Mouse (Mus musculus) T-helper 1 cell (primary cell): ENCODE measurements at regions not wholly inside any gene's neighbourhood (a gene's known extent, or its start where the extent isn't known, plus 50 kb on each side); places are given as distances from the start of the nearest gene placed in this dataset.
"Not testable (repeated sequence)": the region's sequence is repeated elsewhere in the genome, so short reads cannot be mapped to it uniquely, and the experiment has no call there.

Experiments used
- in situ Hi-C: fragments of 300-600 bp; cut with MboI, MseI; formaldehyde crosslinking; loops from one replicate; pipeline ENCODE4 v1.15.1; 2025; ENCODE audit warnings: high pct_unique_total_duplicates

DNA sequence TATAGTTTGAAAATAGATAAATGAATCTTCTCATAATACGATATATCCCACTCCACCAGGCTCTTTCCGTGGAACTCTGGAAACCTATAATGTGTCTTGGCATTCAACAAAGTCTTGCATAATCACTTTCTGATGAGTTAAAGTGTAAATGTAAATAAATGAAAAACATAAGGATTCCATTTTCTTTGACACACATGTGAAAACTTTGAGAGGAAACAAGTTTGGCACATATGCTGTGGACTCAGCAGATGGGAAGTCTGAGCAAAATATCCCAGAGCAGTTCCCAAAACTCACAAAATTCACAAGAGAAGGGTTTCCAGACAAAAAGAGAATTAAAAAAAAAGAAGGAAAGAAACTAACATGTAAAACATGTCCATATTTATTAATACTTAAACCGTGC, 645.3 kb upstream of the Adamts5 start:
- in situ Hi-C loops: no loop called here

DNA sequence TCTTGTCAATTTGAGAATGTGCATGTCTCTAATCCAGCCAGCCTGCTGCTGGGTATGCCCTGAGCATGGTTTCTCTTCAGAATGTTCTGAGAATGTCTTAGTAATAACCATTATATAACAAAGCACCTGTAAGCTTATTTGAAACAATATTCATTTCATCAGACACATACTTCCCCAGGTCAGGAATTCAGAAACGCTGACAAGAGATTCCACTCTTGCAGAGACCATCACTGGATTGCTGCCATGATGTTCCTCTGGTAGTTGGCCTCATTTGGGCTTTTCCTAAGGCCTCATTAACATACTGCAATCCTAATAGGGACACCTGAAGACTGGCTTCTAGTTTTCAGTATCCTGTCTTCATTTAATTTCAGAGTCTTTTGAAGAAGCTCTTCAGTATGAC, 642.5 kb upstream of the Adamts5 start:
- in situ Hi-C loops: no loop called here

DNA sequence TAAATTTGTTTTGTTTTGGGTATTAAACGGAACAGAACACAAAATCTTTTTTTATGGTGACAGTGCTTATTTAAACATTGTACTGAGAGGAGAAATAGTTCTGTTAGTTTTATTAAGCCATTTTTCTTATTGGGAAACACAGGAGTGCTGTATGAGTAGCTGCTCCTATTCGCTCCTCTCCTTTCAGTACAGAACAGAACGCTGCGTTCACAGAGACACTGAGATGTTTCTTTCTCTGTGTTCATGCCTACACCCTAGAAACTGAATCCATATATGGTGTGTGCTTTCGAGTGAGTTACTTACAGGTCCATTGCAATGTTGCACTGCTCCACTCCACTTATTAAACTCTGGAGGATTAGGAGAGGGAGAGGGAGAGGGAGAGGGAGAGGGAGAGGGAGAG, 634.9 kb upstream of the Adamts5 start:
- in situ Hi-C loops: no loop called here

DNA sequence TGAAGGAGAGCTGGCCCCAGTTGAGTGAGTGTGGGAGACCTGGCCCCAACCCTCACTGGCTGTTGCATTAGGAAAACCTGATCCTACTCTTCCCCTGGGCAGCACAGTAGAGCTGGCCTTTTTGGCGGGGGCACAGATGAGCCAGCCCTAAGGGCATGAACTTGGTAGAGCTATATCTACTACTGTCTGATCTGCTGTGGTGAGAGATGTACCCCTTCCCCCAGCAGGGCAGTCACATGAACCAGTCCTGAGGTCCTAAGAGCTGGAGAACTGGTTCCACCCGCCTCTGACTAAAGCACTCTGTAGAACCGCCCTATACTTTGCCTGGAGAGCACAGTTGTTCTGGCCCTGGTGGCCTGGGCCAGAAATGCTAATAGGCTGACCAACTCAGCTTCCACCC, 622.5 kb upstream of the Adamts5 start:
- in situ Hi-C loops: no loop called here

DNA sequence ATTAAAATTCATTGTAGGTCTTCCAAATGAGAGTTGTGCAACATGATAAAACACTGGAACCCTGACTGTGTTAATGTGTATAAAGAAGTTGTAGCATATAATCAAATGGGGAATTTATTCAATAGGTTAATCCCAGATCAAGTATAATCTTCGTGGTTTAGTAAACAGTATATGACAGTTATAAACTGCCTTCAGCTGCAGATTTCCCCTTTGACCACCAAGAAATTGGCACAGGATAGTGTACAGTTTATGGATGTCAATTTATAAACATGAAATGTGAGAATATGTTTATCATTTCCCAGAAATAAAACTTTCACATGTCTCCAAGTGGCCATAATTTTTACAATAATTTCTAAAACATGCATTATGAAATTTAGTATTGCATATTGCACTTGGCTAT, 615.3 kb upstream of the Adamts5 start:
- in situ Hi-C loops: no loop called here

DNA sequence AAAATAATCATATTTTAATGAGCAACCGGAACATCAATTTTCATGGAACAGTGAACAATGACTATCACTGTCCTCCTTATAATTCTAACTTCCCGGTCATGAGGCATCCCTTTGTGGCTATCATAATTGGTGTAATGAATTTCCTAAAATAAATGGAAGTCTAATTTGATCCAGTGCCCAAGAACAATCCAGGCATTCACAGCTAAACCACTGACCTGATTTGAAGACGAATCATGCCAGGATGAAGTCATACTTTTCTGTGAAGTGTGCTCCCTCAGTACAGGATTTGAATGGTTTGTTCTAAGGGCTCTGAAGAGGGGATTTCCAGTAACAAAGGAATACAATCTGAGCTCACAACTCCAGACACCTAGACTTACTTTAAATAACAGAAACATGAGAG, 614.5 kb upstream of the Adamts5 start:
- in situ Hi-C loops: no loop called here

DNA sequence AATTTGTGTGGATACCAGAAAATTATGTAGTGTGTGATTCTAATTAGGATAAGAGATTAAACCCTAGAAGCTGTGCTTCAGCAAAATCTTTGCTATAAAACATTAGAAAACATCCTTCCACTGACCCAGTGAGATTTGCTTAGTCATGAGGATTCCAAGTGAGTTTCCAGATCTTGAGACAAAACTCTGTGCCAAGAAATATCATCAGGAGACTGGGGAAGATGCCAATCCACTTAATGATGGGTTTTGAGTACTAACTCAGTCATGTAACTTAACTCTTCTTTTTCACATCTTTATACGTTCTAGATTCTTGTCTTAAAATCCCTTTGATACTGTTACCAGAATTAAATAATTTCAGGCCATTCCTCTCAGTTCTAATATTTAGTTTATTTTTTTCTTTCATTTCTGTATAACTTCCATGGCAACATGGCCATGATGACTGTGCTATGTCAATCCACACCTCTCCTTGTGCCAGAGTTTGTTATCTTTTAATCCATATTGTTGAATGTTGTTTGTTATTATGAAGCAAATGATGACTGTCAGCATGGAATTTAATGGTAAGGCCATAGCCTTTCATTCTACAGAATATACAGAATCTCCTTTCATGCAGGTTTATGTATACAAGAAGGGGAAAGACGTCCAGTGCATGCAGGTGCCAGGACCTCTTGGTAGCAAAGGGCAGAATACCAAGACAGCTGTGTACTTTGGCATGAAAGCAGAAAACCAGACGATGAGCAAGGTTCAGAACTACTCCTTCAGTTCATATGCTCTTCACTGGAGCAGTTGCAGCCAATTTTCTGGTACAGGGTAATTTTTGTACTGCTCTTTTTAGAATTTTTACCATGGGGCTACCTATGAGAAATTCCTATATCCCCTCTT, 599.7 kb upstream of the Adamts5 start:
- in situ Hi-C loops: no loop called here

DNA sequence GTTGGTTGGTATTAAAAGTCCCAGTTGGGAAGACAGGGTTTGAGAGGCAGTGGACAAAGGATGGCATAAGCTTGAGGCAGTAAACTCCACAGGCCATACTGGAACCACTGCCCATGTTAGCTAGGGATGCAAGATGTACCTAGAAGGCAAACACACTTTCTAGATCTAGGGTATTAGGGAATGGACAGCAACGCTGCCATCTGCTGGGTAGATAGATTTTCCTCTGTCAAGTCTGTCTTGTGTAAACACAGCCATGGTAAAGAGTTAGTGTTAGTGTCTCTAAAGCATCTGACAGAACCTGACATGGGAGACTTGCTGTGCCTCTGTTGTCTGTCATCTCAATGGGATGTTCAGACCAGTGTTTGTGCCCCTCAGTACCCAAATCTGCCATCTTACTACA, 573.5 kb upstream of the Adamts5 start:
- in situ Hi-C loops: no loop called here

DNA sequence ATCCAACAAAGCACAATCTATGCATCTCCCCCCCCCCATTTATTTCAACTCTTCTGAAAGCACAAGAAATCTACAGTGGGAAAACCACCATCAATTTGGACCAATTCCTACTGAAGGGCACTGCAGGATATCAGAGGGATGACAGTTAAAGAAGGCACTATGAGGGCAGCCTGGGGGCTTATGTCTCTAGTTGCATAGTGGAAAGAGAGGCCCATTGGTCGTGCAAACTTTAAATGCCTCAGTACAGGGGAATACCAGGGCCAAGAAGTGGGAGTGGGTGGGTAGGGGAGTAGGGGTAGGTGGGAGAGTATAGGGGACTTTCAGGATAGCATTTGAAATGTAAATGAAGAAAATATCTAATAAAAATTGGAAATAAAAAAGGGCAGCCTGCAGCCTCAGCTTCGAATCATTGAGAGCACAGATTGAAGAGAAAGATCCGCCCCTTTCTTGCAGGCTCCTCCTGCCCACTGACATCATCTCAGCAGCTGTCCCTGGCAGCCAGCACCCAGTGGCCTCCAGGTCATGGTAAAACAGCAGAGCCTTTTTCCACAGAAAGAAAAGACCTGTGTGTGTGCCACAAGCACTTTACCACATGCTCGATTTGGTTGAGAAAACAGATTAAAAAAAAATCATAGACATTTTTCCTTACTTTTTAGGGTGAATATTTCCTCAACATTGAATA, 571.6 kb upstream of the Adamts5 start:
- in situ Hi-C loops: no loop called here

DNA sequence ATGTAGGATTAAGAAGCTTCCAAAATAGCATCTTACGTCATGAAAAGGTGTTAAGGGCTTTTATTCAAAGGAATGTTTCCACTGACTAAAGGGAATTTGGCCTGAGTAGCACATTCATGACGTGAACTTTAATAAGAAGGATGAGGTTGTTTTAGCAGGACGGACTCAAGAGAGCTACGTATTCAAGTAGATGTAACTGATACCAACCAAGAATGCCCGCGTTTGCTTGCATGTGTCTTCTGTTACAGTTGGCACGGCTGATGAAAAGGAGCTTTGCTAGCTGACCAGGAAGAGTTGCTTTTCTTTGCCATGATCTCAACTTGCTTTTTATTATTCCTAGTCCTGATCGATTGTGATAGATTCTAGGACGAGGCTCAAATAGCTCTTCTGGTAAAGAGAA, 559.4 kb upstream of the Adamts5 start:
- in situ Hi-C loops: no loop called here

DNA sequence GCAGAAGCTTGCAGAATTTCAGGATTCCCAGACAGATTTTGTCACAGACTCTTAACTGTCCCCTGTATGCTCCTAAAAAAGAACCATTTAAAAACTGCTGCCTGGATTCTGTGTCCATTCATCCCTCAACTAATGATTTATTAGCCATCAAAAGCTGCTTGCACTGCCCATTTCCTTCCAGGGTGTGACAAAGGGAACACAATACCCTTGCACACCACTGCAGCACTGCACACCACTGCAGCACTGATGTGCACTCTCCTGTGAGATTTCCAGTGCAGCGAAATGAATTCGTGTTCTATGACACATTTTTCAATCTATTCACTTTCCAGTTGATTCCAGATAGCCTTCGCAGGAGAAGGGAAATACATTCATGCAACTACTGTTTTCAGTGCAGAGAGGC, 555.0 kb upstream of the Adamts5 start:
- in situ Hi-C loops: no loop called here

DNA sequence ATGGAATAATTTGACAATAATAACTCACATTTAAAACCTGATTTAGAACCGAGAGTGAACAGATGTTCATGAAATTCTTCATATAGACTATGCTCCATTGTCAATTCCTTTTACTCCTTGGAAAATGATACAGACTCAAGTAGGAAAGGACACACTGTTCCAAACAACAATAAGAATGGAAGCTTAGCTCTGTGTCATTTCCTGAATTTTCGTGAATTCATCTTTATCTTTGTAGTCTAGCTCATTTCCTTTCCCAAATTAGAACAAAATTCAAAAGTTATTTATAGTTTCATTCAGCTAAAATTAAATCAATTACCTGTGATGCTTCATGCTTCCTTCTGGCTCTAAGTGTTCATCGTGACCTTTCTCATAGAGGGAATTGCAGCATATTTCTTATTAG, 553.2 kb upstream of the Adamts5 start:
- in situ Hi-C loops: no loop called here

DNA sequence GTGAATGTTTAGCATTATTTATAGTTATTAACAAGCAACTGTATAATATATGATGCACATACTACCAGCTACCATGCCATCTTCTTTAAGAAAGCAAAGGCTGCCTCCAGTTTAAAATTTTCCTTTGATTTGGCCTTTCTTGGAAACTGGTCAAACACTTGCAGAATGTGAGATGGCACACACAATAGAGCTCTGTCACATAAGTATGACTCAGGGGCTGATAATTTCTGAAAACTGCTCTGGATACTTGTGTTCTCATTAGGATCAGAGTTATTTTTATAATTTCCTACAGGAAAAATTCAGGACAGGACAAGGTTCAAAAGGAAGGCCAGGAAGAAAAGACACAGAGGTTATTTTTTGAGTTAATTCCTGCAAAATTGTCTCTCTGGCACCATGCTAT, 552.4 kb upstream of the Adamts5 start:
- in situ Hi-C loops: no loop called here

DNA sequence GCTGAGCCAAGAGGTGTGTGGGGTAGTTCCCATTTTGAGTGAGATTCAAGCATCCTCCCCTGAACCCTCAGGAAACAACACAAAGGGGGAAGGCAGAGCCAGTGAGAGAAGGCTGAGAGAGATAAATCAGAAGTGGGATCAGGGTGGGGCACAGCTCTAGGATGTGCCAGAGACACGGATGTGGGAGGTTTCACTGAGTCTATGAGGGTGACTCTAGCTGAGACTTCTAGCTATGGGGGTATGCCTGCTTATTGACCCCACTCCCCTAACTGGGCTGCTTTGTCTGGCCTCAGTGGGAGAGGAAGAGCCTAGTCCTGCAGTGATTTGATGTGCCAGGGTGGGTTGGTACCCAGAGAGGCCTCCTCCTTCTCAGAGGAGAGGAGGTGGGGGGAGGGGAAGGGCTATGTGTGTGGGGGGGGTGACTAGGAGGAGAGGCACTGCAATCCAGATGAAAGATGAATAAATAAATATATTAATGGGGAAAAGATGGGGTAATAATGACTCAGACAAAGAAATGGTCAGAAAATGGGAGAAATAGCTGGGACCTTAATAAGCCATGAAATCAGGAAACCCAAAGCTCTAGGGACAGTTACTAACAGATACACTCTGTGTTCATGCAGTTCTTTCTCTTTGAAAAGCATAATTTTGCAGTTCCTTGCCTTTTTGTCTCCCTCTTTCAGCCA, 547.0 kb upstream of the Adamts5 start:
- in situ Hi-C loops: no loop called here

DNA sequence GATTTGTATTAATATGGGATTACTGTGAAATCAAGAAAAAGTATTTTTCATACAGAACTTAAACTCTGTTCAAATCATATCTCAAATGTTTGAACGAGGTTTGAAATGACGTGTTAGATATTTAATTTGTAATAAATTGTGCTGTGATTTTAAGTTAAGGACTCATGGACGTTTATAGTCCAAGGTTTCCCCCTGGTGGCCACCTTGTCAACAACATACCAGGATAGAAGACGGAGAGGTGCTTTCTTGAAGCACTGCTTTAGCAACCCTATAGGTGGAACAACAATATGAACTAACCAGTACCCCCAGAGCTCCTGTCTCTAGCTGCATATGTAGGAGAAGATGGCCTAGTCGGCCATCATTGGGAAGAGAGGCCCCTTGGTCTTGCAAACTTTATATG, 517.8 kb upstream of the Adamts5 start:
- in situ Hi-C loops: not testable (repeated sequence)

DNA sequence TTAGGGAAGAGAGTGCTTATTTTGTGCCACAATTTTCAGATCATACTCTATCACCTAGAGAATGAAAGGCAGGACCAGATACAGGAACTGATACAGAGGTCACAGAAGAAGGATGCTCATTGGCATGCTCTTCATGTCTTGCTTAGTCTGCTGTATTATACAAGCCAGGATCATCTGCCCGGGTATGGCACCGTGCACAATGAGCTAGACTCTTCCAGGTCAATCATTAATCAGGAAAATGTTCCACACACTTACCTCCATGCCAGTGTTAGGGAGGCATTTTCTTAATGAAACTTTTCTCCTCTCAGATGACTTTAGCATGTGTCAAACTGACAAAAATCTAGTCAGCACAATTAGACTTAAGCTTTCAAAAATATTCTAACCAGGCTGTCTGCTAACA, 502.7 kb upstream of the Adamts5 start:
- in situ Hi-C loops: no loop called here

DNA sequence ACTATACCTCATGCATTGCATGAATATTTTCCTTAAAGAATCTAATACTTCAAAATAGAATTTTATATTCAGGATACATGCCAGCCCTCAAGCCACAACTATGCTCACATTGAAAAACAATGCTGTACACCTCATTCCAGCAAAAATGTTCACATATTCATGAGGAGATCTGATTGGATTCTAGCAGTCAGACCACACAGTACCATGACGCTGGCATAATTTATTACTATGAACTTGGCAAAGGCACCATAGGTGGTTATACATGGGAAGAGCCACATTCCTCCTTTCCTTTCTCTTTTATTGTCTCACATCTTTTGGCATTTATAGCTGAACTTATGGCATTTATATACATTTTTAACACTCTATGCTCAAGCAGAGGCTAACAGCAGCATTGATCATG, 499.8 kb upstream of the Adamts5 start:
- in situ Hi-C loops: no loop called here

DNA sequence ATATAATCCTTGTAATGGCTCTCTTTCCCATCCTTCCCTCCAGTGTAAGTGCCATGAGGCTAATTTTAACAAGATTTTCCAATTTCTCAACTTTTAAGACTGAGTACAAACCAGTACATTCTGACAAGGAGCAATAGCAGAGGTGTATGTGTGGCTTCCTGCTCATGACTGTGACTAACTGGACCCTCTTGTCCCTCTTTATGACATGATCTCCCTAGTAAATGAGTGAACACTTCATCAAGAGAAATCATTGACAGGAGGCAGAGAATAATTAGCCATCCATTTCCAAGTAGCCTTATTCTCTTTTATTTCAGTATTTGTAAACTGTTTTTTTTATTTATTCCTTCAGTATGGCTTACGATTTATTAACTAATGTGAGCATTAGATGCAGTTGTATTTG, 497.7 kb upstream of the Adamts5 start:
- in situ Hi-C loops: no loop called here

DNA sequence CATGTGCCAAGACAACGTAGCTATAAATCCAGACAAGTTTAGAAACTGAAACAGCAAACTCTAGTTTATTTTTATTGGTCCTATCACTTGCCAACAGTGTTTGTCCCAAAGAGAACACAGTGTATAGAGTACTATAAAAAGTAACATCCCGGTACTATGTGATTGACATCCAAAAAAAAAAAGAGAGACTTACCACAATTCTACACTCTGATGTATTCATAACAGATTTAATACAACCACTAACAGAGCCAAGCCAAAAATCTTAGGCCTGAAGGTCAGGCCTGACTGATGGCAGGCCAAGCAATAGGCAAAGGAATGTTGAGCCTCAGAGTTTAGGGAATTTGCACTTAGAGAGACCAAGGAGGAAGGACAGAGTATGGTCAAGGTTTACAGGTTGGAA, 495.9 kb upstream of the Adamts5 start:
- in situ Hi-C loops: no loop called here

DNA sequence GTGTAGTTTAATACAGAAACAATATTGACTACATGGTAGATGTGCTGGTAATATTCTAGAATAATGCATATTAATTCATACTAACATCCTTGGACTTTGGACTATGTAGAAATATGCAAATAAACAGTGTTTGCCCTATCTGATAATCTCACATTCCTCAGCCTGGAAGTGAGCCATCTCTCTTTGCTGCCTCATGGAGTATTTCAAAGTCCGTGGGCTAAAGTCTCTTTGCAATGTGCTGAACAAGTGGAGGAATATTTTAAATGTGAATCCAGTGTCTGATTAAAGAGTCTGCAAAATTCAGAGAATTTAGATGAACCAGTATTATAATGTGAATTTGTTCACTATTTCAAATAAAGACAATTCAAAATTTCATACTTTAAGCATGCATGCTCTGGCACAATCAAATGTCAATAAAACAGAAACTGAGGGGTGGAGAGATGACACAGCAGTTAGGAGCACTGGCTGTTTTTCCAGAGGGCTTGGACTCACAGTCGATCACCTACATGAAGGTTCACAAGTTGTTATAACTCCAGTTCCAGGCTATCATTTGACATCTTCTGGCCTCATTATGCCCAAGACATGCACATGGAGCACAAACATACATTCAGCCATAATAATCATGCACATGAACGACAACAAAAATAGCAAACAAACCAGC, 487.6 kb upstream of the Adamts5 start:
- in situ Hi-C loops: no loop called here

DNA sequence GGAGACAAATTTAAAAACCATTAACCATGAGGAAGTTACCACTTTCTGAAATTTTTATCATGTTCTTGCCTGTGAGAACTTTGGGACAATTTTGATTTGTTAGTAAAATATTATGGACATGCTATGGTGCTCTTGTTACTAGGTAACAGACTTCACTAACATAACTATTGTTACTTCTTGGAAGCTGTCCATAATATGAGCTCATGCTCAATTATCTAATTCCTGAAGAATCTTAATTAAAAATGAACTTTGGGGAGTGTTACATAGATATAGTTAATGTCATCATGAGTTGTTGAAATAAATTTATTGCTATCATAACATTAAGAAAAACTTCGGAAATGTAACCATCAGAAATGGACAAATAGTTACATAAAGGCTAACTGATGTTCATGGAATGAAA, 486.5 kb upstream of the Adamts5 start:
- in situ Hi-C loops: no loop called here

DNA sequence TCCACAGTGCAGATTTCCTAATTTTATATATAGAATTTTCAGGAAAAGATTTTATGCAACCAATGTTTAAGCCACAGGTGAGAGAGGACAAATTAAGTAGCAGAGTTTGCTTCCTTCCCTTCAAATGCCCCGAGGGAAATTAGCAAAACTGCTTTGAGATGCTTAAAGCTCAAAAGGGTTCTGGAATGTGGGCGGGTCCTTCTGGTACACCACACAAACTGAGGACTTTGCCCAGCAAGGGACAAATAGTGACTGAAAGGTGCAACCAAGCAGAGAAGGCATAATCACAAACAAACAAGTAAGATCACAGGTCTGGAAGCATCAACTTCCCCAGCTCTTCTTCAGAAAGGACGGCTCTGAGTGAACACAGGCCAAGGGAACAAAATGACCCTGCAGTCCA, 476.4 kb upstream of the Adamts5 start:
- in situ Hi-C loops: no loop called here
